Mouse (Mus musculus): ENCODE data around the gene Snrpd3. TPM values are rescaled to one million over a fixed set of nuclear protein-coding genes. Genes with fewer than 3 reads are reported as not detected.
"Not testable (repeated sequence)": the region's sequence is repeated elsewhere in the genome, so short reads cannot be mapped to it uniquely, and the experiment has no call there.

Gene Snrpd3
- 118 and 119 TPM in 2 replicates for polyA plus RNA-seq (2014; fragmentation: Nextera tagmentation; extraction: Ambion mirVana)

DNA sequence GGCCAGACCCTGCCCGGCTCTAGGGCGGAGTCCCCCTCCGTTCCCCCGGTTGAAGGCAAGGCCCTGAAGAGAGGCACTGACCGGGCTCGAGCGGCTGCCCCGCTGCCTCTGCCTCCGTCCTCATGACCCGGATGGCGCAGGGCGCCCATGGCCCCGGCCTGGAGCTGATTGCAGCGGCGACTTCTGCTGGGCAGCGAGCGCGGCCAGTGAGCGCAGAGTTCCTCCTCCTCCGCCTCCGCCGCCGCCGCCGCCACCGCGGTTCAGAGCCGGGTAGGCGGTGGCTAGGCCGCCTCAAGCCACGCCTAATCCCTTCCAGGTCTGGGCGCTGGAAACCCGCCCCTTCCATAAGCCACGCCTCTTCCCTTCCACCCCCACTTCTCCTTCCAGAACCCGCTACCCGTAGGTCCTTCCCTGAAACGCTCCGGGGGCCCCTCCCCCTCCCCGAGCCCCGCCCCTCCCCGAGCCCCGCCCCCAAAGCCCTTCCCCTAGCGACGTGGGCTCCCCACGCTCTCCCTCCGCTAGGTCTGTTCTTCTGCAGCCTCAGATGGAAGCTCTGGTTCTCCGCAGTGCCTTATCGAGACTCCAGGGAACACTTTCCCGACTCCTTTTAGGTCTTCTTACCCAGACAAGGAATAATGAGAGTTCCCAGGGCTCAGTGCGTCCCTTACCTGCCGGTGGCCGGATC is at the start of gene Snrpd3:
Gene Snrpd3 (plus strand): TSS at position 479 of the 685 bp plus-strand sequence.
- ATAC-seq (ENCODE audit: low FRiP score), result peak; percentile 96
- under 1% methylated on average over 41 of the region's 52 CpGs for WGBS

GRCm38 (mm10) chr10:75473411-75473810 is 43.9 kb upstream of the Snrpd3 start:
- no peak overlapping the region for H3K4me3 ChIP-seq (replicated peaks; ENCODE audit: low read length)
- no peaks in the 10 kb centered on the region; the same call in 1 of the 2 replicates for H3K4me1 ChIP-seq (replicated peaks; ENCODE audit: control insufficient read depth, insufficient read depth, low read length)
- no peaks in the 10 kb centered on the region for H3K36me3 ChIP-seq (replicated peaks; ENCODE audit: control insufficient read depth, insufficient read depth)
- no peaks in the 10 kb centered on the region for H3K27me3 ChIP-seq (ENCODE audit: control insufficient read depth, insufficient read depth, low read length)
- H3K27ac ChIP-seq, result no peak overlapping the region
- WGBS, result 73% methylated on average over 8 of the region's 8 CpGs
- no peaks in the 10 kb centered on the region for H3K9me3 ChIP-seq (ENCODE audit: control insufficient read depth, low read length)
- DNase-seq (ENCODE audit: low spot score) (no peak), ATAC-seq (ENCODE audit: low FRiP score) (no peak)
- no peak overlapping the region for H3K9ac ChIP-seq
- H3K4me2 ChIP-seq (replicated peaks), result no peak overlapping the region

More for the DNA sequence above, at the start of gene Snrpd3:
- H3K4me3 ChIP-seq (replicated peaks; ENCODE audit: low read length), result peak within 1 kb of the TSS; percentile 77
- H3K27me3 ChIP-seq (ENCODE audit: control insufficient read depth, insufficient read depth, low read length), result no peaks in the 10 kb centered on the region
- peak within 1 kb of the TSS; percentile 93 for H3K27ac ChIP-seq
- peak within 1 kb of the TSS; percentile 83 for H3K4me2 ChIP-seq (replicated peaks)
- peaks cover 22% of the 10 kb centered on the region for H3K4me1 ChIP-seq (replicated peaks; ENCODE audit: control insufficient read depth, insufficient read depth, low read length)
- H3K9ac ChIP-seq, result peak within 1 kb of the TSS; percentile 86
- peak; percentile 92 for DNase-seq (ENCODE audit: low spot score)
- H3K36me3 ChIP-seq (replicated peaks; ENCODE audit: control insufficient read depth, insufficient read depth), result peaks cover 29% of the 10 kb centered on the region
- H3K9me3 ChIP-seq (ENCODE audit: control insufficient read depth, low read length), result no peaks in the 10 kb centered on the region

DNA sequence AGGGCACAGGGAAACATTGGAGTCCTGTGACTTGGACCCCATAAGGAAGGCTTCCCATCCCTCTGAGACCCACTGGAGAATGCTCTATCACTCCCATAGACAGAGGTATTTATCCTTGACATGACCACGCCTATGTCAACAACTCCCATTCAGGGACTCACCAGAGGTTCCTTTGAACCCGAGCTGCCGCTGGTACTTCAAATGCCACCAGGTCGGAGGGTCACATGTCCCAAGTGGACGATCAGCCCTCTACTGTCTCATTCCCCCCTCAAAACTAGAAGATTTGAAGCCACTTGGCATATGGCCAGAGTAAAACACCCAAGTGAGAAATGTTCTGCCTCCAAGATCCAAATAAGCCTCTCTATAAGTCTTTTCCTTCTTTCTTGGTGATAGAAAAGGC is 42.8 kb upstream of the Snrpd3 start:
- no peak overlapping the region for H3K27ac ChIP-seq
- no peak overlapping the region for H3K9ac ChIP-seq
- H3K27me3 ChIP-seq (ENCODE audit: control insufficient read depth, insufficient read depth, low read length), result no peaks in the 10 kb centered on the region
- no peak overlapping the region for H3K4me3 ChIP-seq (replicated peaks; ENCODE audit: low read length)
- WGBS, result 29% methylated on average over 5 of the region's 5 CpGs
- DNase-seq (ENCODE audit: low spot score) (no peak), ATAC-seq (ENCODE audit: low FRiP score) (no peak)
- H3K9me3 ChIP-seq (ENCODE audit: control insufficient read depth, low read length), result no peaks in the 10 kb centered on the region
- no peaks in the 10 kb centered on the region; the same call in 1 of the 2 replicates for H3K4me1 ChIP-seq (replicated peaks; ENCODE audit: control insufficient read depth, insufficient read depth, low read length)
- H3K36me3 ChIP-seq (replicated peaks; ENCODE audit: control insufficient read depth, insufficient read depth), result no peaks in the 10 kb centered on the region
- no peak overlapping the region for H3K4me2 ChIP-seq (replicated peaks)

GRCm38 (mm10) chr10:75475139-75475850 is 42.1 kb upstream of the Snrpd3 start:
- not testable (repeated sequence) for H3K9me3 ChIP-seq (ENCODE audit: control insufficient read depth, low read length); H3K27me3 ChIP-seq (ENCODE audit: control insufficient read depth, insufficient read depth, low read length); H3K4me1 ChIP-seq (replicated peaks; ENCODE audit: control insufficient read depth, insufficient read depth, low read length); H3K4me3 ChIP-seq (replicated peaks; ENCODE audit: low read length); ATAC-seq (ENCODE audit: low FRiP score); H3K36me3 ChIP-seq (replicated peaks; ENCODE audit: control insufficient read depth, insufficient read depth); H3K4me2 ChIP-seq (replicated peaks); H3K9ac ChIP-seq; H3K27ac ChIP-seq; DNase-seq (ENCODE audit: low spot score)
- 23% methylated on average over 4 of the region's 6 CpGs for WGBS

DNA sequence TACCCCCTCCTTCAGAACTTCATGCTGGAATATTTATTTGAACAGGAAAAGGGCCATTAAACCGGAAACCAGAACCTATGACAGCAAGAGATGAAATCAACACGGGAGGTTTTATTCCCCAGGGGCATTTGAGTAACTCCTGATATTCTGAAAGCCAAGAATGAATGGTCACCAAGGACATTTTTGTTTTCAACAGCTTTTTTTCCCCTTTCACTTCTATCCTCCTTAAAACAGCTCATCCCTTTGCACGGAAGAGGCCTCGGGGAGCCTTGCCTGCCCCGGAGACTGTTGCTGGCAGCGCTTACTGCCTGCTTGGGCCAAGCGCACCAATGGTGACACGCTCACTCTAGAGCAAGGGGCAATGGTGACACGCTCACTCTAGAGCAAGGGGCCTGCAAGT is 40.3 kb upstream of the Snrpd3 start:
- ATAC-seq (ENCODE audit: low FRiP score) (no peak), DNase-seq (ENCODE audit: low spot score) (no peak)
- no peaks in the 10 kb centered on the region for H3K36me3 ChIP-seq (replicated peaks; ENCODE audit: control insufficient read depth, insufficient read depth)
- no peaks in the 10 kb centered on the region for H3K27me3 ChIP-seq (ENCODE audit: control insufficient read depth, insufficient read depth, low read length)
- H3K4me1 ChIP-seq (replicated peaks; ENCODE audit: control insufficient read depth, insufficient read depth, low read length), result no peaks in the 10 kb centered on the region; the same call in 1 of the 2 replicates
- no peak overlapping the region for H3K27ac ChIP-seq
- H3K9me3 ChIP-seq (ENCODE audit: control insufficient read depth, low read length), result no peaks in the 10 kb centered on the region
- no peak overlapping the region for H3K9ac ChIP-seq
- no peak overlapping the region for H3K4me3 ChIP-seq (replicated peaks; ENCODE audit: low read length)
- no peak overlapping the region for H3K4me2 ChIP-seq (replicated peaks)
- 80% methylated on average over 9 of the region's 9 CpGs for WGBS

- no peaks in the 10 kb centered on the region for H3K9me3 ChIP-seq (ENCODE audit: control insufficient read depth, low read length)
- H3K36me3 ChIP-seq (replicated peaks; ENCODE audit: control insufficient read depth, insufficient read depth), result no peaks in the 10 kb centered on the region
- ATAC-seq (ENCODE audit: low FRiP score), result no peak
Observed at GRCm38 (mm10) chr10:75479955-75480354, 37.4 kb upstream of the Snrpd3 start.

GRCm38 (mm10) chr10:75481703-75482102 is 35.6 kb upstream of the Snrpd3 start:
- 92% methylated on average over 4 of the region's 4 CpGs for whole genome bisulfite sequencing
- no peak overlapping the region for H3K9ac ChIP-seq
- no peak for ATAC-seq (ENCODE audit: low FRiP score)

More at GRCm38 (mm10) chr10:75479955-75480354, 37.4 kb upstream of the Snrpd3 start:
- H3K4me3 ChIP-seq (replicated peaks; ENCODE audit: low read length), result no peak overlapping the region
- 95% methylated on average over 2 of the region's 2 CpGs for WGBS
- DNase-seq (ENCODE audit: low spot score), result no peak
- H3K4me2 ChIP-seq (replicated peaks), result no peak overlapping the region
- no peaks in the 10 kb centered on the region; the same call in 1 of the 2 replicates for H3K4me1 ChIP-seq (replicated peaks; ENCODE audit: control insufficient read depth, insufficient read depth, low read length)
- H3K9ac ChIP-seq, result no peak overlapping the region
- no peaks in the 10 kb centered on the region for H3K27me3 ChIP-seq (ENCODE audit: control insufficient read depth, insufficient read depth, low read length)
- no peak overlapping the region for H3K27ac ChIP-seq

GRCm38 (mm10) chr10:75482271-75482670 is 35.1 kb upstream of the Snrpd3 start:
- no peak overlapping the region for H3K4me2 ChIP-seq (replicated peaks)
- ATAC-seq (ENCODE audit: low FRiP score), result no peak
- no peaks in the 10 kb centered on the region for H3K36me3 ChIP-seq (replicated peaks; ENCODE audit: control insufficient read depth, insufficient read depth)
- DNase-seq (ENCODE audit: low spot score), result no peak
- H3K4me3 ChIP-seq (replicated peaks; ENCODE audit: low read length), result no peak overlapping the region
- no peaks in the 10 kb centered on the region for H3K9me3 ChIP-seq (ENCODE audit: control insufficient read depth, low read length)
- 90% methylated on average over 5 of the region's 5 CpGs for WGBS
- H3K27me3 ChIP-seq (ENCODE audit: control insufficient read depth, insufficient read depth, low read length), result no peaks in the 10 kb centered on the region
- no peak overlapping the region for H3K9ac ChIP-seq
- H3K4me1 ChIP-seq (replicated peaks; ENCODE audit: control insufficient read depth, insufficient read depth, low read length), result no peaks in the 10 kb centered on the region
- no peak overlapping the region for H3K27ac ChIP-seq

More at GRCm38 (mm10) chr10:75481703-75482102, 35.6 kb upstream of the Snrpd3 start:
- no peaks in the 10 kb centered on the region for H3K4me1 ChIP-seq (replicated peaks; ENCODE audit: control insufficient read depth, insufficient read depth, low read length)
- H3K27me3 ChIP-seq (ENCODE audit: control insufficient read depth, insufficient read depth, low read length), result no peaks in the 10 kb centered on the region
- DNase-seq (ENCODE audit: low spot score), result no peak
- H3K4me2 ChIP-seq (replicated peaks), result no peak overlapping the region
- no peak overlapping the region for H3K4me3 ChIP-seq (replicated peaks; ENCODE audit: low read length)
- no peaks in the 10 kb centered on the region for H3K36me3 ChIP-seq (replicated peaks; ENCODE audit: control insufficient read depth, insufficient read depth)
- H3K9me3 ChIP-seq (ENCODE audit: control insufficient read depth, low read length), result no peaks in the 10 kb centered on the region
- H3K27ac ChIP-seq, result no peak overlapping the region

DNA sequence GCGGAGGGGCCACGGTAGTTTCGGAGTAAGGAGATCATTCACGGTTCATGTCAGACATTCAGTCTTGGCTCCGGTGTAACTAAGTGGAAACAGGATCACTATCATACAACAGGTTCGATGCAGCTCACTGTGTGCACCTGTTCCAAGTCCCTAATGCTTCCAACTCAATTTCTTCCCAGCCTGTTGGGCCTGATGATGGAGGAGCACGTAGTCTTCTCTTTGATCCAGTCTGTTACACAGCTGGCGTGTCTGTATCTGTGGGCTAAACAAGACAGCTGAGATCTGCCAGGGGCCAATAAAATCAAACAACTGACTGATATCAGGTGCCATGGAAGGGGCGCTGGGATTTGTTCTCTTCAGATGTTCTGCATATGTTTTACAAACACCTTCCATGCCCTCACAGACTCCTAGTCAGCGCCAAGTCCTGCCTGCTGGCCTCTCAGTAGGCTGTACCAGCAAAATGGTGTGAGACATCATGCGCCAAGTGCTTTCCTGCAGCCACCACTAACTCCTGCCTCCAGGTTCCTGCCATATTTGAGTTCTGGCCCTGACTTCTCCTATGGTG is 34.4 kb upstream of the Snrpd3 start:
- Histone ChIP-seq H3K9me3 (ENCODE audit: control insufficient read depth, low read length) (no peaks in the 10 kb centered on the region), H3K27ac (no peak overlapping the region), H3K36me3 (replicated peaks; ENCODE audit: control insufficient read depth, insufficient read depth) (no peaks in the 10 kb centered on the region), H3K4me3 (replicated peaks; ENCODE audit: low read length) (no peak overlapping the region), H3K4me1 (replicated peaks; ENCODE audit: control insufficient read depth, insufficient read depth, low read length) (no peaks in the 10 kb centered on the region), H3K9ac (no peak overlapping the region), H3K27me3 (ENCODE audit: control insufficient read depth, insufficient read depth, low read length) (no peaks in the 10 kb centered on the region), H3K4me2 (replicated peaks) (no peak overlapping the region)
- WGBS, result 91% methylated on average over 11 of the region's 11 CpGs
- no peak for DNase-seq (ENCODE audit: low spot score)
- no peak for ATAC-seq (ENCODE audit: low FRiP score)

Data from hindbrain, embryonic 14.5 days (tissue).